Mouse (Mus musculus) monocyte, adult 5-6 weeks (primary cell): ENCODE data around the gene Cypt4. TPM values are rescaled to one million over a fixed set of nuclear protein-coding genes. Genes with fewer than 3 reads are reported as not detected.
"Not testable (repeated sequence)": the region's sequence is repeated elsewhere in the genome, so short reads cannot be mapped to it uniquely, and the experiment has no call there.

Source experiments
- ATAC-seq: fragments of 153-309, 156-312 bp; replicated peaks from 2 replicates; pipeline ENCODE4 v1.8.0; 2017; ENCODE audit warnings: mild to moderate bottlenecking; ENCODE audit not compliant: low TSS enrichment, insufficient number of reproducible peaks, severe bottlenecking, poor library complexity, low FRiP score
- total RNA-seq: library from RNA; stranded (forward); fragments of 200-1000, 200-491, 200-594 nt; gene quantifications from 3 replicates; pipeline ENCODE4 v1.2.3, GENCODE M21; 2017

Cypt4 gene
- not detected in 3 replicates for total RNA-seq

- ATAC-seq, result no peak
Measured at GRCm38 (mm10) chr9:24624896-24625295, at the start of gene Cypt4. Gene Cypt4, plus strand, starts transcription at chr9:24625196.

DNA sequence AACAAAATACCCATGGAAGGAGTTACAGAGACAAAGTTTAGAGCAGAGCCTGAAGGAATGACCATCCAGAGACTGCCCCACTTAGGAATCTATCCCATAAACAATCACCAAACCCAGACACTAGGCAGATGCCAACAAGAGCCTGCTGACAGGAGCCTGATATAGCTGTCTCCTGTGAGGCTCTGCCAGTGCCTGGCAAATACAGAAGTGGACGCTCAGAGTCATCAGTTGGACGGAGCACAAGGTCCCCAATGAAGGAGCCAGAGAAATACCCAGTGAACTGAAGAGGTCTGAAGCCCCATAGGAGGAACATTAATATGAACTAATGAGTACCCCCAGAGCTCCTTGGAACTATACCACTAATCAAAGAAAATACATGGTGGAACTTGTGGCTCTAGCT lies 12.3 kb downstream of the Cypt4 start:
- not testable (repeated sequence) for ATAC-seq

Other genes with a start within 250 kb of the Cypt4 start
- gene Dpy19l1, start 122.1 kb upstream of the Cypt4 start, total RNA-seq, result 31.9 to 51.1 TPM (median 41.8 TPM) in 3 replicates
- not detected in 3 replicates for gene Dpy19l2, start 71.1 kb downstream of the Cypt4 start, total RNA-seq
- gene Tbx20, start 149.1 kb downstream of the Cypt4 start, total RNA-seq, result 0.11 TPM in 1 of 3 replicates, not detected in the others